Mouse (Mus musculus) hindlimb bud, embryonic 11.5 days (tissue): ENCODE measurements around the gene Maff.

Source experiments
- DNase-seq: peaks from one replicate; pipeline ENCODE4 v3.0.0-alpha.2; 2012; ENCODE audit warnings: low read depth, low spot score; ENCODE audit errors: extremely low spot score

Gene Maff

GRCm38 (mm10) chr15:79346051-79346793, at the start of gene Maff:
Gene Maff (plus strand): TSS chr15:79346621.
- DNase-seq = no peak

- no peak for DNase-seq
These were observed 47.9 kb upstream of the Maff start for GRCm38 (mm10) chr15:79298553-79298952.

GRCm38 (mm10) chr15:79299563-79300155, 46.8 kb upstream of the Maff start:
- DNase-seq = no peak

- no peak for DNase-seq
These were observed 42.7 kb upstream of the Maff start for GRCm38 (mm10) chr15:79303725-79304124.

- no peak for DNase-seq
These were observed 41.6 kb upstream of the Maff start for GRCm38 (mm10) chr15:79304832-79305231.

- DNase-seq = no peak
These were observed 40.3 kb upstream of the Maff start for GRCm38 (mm10) chr15:79306043-79306637.

- no peak for DNase-seq
These were observed 38.6 kb upstream of the Maff start for GRCm38 (mm10) chr15:79307861-79308260.

GRCm38 (mm10) chr15:79313848-79314369, 32.5 kb upstream of the Maff start:
- DNase-seq = no peak

GRCm38 (mm10) chr15:79321733-79322190, 24.7 kb upstream of the Maff start:
- no peak for DNase-seq

GRCm38 (mm10) chr15:79322281-79322990, 24.0 kb upstream of the Maff start:
- no peak for DNase-seq

GRCm38 (mm10) chr15:79322991-79323790, 23.2 kb upstream of the Maff start:
- no peak for DNase-seq

GRCm38 (mm10) chr15:79323791-79324155, 22.6 kb upstream of the Maff start:
- no peak for DNase-seq

- DNase-seq = no peak
These were observed 22.0 kb upstream of the Maff start for GRCm38 (mm10) chr15:79324373-79324772.

GRCm38 (mm10) chr15:79325742-79326141, 20.7 kb upstream of the Maff start:
- DNase-seq = no peak

GRCm38 (mm10) chr15:79326264-79326663, 20.2 kb upstream of the Maff start:
- DNase-seq = no peak

- no peak for DNase-seq
These were observed 19.2 kb upstream of the Maff start for GRCm38 (mm10) chr15:79326971-79327961.

- DNase-seq = peak; percentile 92
These were observed 18.1 kb upstream of the Maff start, which contains the start of gene Pla2g6 for GRCm38 (mm10) chr15:79328058-79328938. Gene Pla2g6 (minus strand): TSS chr15:79328390.

GRCm38 (mm10) chr15:79328939-79329275, 17.5 kb upstream of the Maff start:
- no peak for DNase-seq
